Mouse (Mus musculus): ENCODE results near the gene Ddx60.

GRCm38 (mm10) chr8:61912817-61913216, 15.1 kb upstream of the Ddx60 start:
- TF ChIP-seq POLR2A (IDR thresholded peaks at IDR 0.05; ENCODE audit: extremely low read depth, insufficient read depth, low read length) (no peak), CTCF (IDR thresholded peaks at IDR 0.05; ENCODE audit: extremely low read depth, insufficient read depth, low read length) (no peak)
